Mouse (Mus musculus): ENCODE measurements at regions not wholly inside any gene's neighbourhood (a gene's known extent, or its start where the extent isn't known, plus 50 kb on each side); places are given as distances from the start of the nearest gene placed in this dataset.

DNA sequence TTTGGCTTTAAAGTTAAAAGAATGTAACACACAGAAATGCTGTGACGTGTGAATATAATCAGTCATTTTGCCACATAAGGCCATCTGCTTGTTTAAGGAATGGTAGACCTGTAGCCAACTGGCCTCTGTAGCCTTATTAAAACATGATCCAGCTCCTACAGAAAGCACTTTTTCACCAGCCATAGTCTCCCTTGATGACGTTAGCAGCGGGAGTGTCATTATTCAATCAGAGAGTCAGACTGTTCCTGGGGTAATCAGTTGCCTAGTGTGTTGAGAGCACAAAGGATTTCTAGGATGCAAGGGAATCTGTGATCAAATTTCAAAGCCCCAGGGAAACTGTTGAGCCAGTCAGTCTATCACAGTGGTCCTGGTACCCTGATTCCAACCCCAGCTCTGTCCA is 260.3 kb upstream of the Rag2 start:
- TF ChIP-seq SIN3A (IDR thresholded peaks at IDR 0.05; ENCODE audit: low read length), result no peak
- TF ChIP-seq CTCF (conservative IDR thresholded peaks at IDR 0.05 in 1 of 2, IDR thresholded peaks at IDR 0.05 in 1 of 2; ENCODE audit: low read depth in 2 of 2, low read length in 2 of 2), result no peak
- no peak for TF ChIP-seq MAX (IDR thresholded peaks at IDR 0.05; ENCODE audit: low read length)
- TF ChIP-seq POLR2A (IDR thresholded peaks at IDR 0.05; ENCODE audit: low read depth, low read length), result no peak
- no peak for TF ChIP-seq EP300 (IDR thresholded peaks at IDR 0.05; ENCODE audit: low read length)
- TF ChIP-seq TCF12 (IDR thresholded peaks at IDR 0.05; ENCODE audit: low read depth, low read length), result no peak
- no peak for TF ChIP-seq POLR2AphosphoS2 (IDR thresholded peaks at IDR 0.05; ENCODE audit: low read depth, low read length)

Measured in CH12.LX (cell line).